Mouse (Mus musculus): ENCODE results near the gene Grik5.

DNA sequence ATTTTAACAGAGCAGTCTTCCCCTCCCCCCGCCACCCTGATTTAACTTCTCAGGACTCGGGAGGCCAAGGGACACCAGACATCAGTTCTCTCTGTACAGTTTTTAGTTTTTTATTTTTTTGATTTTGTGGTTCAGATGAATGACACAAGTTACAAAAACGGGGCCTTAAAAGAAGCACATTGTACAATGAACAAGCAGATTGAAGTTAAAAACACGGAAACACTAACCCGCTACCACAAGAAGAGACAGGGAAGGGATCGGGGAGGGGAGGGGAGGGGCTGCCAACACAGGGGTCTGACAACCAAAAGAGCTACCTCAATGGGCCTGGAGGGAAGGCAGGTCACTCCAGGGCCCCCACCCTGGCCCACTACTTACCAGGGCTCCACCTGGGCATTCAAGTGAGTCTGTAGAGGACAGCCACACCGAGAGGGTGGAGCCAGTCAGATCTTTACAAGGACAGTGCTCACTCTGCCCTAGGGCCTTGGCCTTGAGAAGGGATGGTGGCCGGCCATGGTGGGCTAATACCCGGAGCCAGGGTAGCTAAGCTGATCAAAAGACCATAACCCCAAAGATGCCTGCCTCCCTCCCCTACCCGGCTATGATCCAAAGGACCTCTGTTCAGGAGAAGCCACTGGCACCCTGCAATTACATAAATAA lies 15.2 kb upstream of the Grik5 start:
- TF ChIP-seq CTCF (IDR thresholded peaks at IDR 0.05; ENCODE audit: low read depth) (no peak), EP300 (optimal IDR thresholded peaks at IDR 0.05) (no peak)
